Mouse (Mus musculus): ENCODE measurements around the gene Sult2a8.
"Not testable (repeated sequence)": the region's sequence is repeated elsewhere in the genome, so short reads cannot be mapped to it uniquely, and the experiment has no call there.

The Sult2a8 gene

GRCm38 (mm10) chr7:14446534-14446933, at the start of gene Sult2a8:
Gene Sult2a8, minus strand, starts transcription at chr7:14446769.
- no peak for DNase-seq (ENCODE audit: low spot score)

- no peak for DNase-seq (ENCODE audit: low spot score)
These were observed 47.6 kb upstream of the Sult2a8 start, which contains the start of gene Sult2a7 for GRCm38 (mm10) chr7:14494130-14494529. Gene Sult2a7, minus strand, starts transcription at chr7:14494230.

GRCm38 (mm10) chr7:14492886-14493285, 46.3 kb upstream of the Sult2a8 start:
- no peak for DNase-seq (ENCODE audit: low spot score)

- DNase-seq (ENCODE audit: low spot score): no peak
These were observed 7.0 kb downstream of the Sult2a8 start for GRCm38 (mm10) chr7:14439581-14439980.

- DNase-seq (ENCODE audit: low spot score): no peak
These were observed 8.1 kb downstream of the Sult2a8 start for GRCm38 (mm10) chr7:14438484-14438883.

GRCm38 (mm10) chr7:14438029-14438428, 8.5 kb downstream of the Sult2a8 start:
- DNase-seq (ENCODE audit: low spot score): no peak

- DNase-seq (ENCODE audit: low spot score): not testable (repeated sequence)
These were observed 47.2 kb downstream of the Sult2a8 start for GRCm38 (mm10) chr7:14399363-14399762.

- no peak for DNase-seq (ENCODE audit: low spot score)
These were observed 50.1 kb downstream of the Sult2a8 start for GRCm38 (mm10) chr7:14396462-14396861.

Measured in urinary bladder, postnatal 25 days (tissue).